Mouse (Mus musculus) ES-E14 (cell line): Measurements from ENCODE around the gene Nrbp1. TPM values are rescaled to one million over a fixed set of nuclear protein-coding genes. Genes with fewer than 3 reads are reported as not detected.
A peak's percentile ranks its signal among the peaks of the same experiment; 100 is the strongest.

ENCODE experiments used
- DNase-seq: peaks from one replicate; pipeline ENCODE4 v3.0.0-alpha.2; 2013; ENCODE audit warnings: low read depth, low spot score
- H3K27ac ChIP-seq: 2 replicates; pipeline ENCODE4 v1.5.1; 2012; ENCODE audit warnings: low read depth, mild to moderate bottlenecking, low read length, moderate library complexity, mixed read lengths; ENCODE audit not compliant: poor library complexity, insufficient read depth, severe bottlenecking
- H3K36me3 ChIP-seq: 2 replicates; pipeline ENCODE4 v1.6.1; 2012; ENCODE audit warnings: mild to moderate bottlenecking, low read length, moderate library complexity, mixed read lengths; ENCODE audit not compliant: control insufficient read depth, poor library complexity, insufficient read depth, severe bottlenecking
- H3K4me1 ChIP-seq, 2 experiments: fragments of 150-350 bp in 1 of 2; sonication (generic) in 1 of 2; 2 replicates each; pipeline ENCODE4 v1.6.1; 2012; ENCODE audit warnings: low read length in 2 of 2, mild to moderate bottlenecking in 1 of 2, mixed read lengths in 1 of 2; ENCODE audit not compliant: control insufficient read depth in 2 of 2, insufficient read depth in 2 of 2, poor library complexity in 1 of 2
- H3K4me3 ChIP-seq, 2 experiments: fragments of 150-350 bp in 1 of 2; sonication (generic) in 1 of 2; 2 replicates each; pipeline ENCODE4 v1.5.1; 2012; ENCODE audit warnings: low read length in 2 of 2, low read depth in 1 of 2, mild to moderate bottlenecking in 1 of 2, mixed read lengths in 1 of 2; ENCODE audit not compliant: insufficient read depth in 1 of 2, poor library complexity in 1 of 2, severe bottlenecking in 1 of 2
- H3K9ac ChIP-seq: 2 replicates; pipeline ENCODE4 v1.6.1; 2012; ENCODE audit warnings: low read depth, mild to moderate bottlenecking, low read length, mixed read lengths; ENCODE audit not compliant: poor library complexity, insufficient read depth, severe bottlenecking
- H3K9me3 ChIP-seq: fragments of 150-350 bp; sonication (generic); 2 replicates; pipeline ENCODE4 v1.6.1; 2012; ENCODE audit warnings: low read depth, mild to moderate bottlenecking, low read length; ENCODE audit not compliant: control insufficient read depth, insufficient read depth
- CHD2 ChIP-seq: IDR thresholded peaks from 2 replicates; pipeline ENCODE4 v1.6.1; 2014; ENCODE audit warnings: mild to moderate bottlenecking, low read depth, low read length, inconsistent platforms
- HCFC1 ChIP-seq: IDR thresholded peaks from 2 replicates; pipeline ENCODE4 v1.6.1; 2012; ENCODE audit warnings: low read length, inconsistent platforms, borderline replicate concordance; ENCODE audit not compliant: insufficient read depth
- MAFK ChIP-seq: IDR thresholded peaks from 2 replicates; pipeline ENCODE4 v1.6.1; 2014; ENCODE audit warnings: mild to moderate bottlenecking, low read depth, low read length, inconsistent platforms; ENCODE audit not compliant: insufficient read depth
- ZC3H11A ChIP-seq: IDR thresholded peaks from 2 replicates; pipeline ENCODE4 v1.6.1; 2012; ENCODE audit warnings: low read depth, mild to moderate bottlenecking, inconsistent platforms, low read length, borderline replicate concordance
- ZNF384 ChIP-seq: IDR thresholded peaks from 2 replicates; pipeline ENCODE4 v1.6.1; 2012; ENCODE audit warnings: low read depth, low read length, inconsistent platforms
- in situ Hi-C, 2 experiments: fragments of 600-800 bp; cut with MboI; formaldehyde crosslinking; loops; one replicate each; pipeline ENCODE4 v1.15.1; 2025; ENCODE audit warnings: low sequenced_read_pairs in 2 of 2, inconsistent platforms in 1 of 2; ENCODE audit not compliant: unreplicated experiment in 2 of 2
- total RNA-seq: library from RNA; depleted of rRNA; stranded (reverse); fragments of 300-350 nt; gene quantifications from 2 replicates; pipeline ENCODE4 v1.2.3, GENCODE M21; 2012

Nrbp1 gene
- total RNA-seq, 1 experiment: 53.1 TPM

DNA sequence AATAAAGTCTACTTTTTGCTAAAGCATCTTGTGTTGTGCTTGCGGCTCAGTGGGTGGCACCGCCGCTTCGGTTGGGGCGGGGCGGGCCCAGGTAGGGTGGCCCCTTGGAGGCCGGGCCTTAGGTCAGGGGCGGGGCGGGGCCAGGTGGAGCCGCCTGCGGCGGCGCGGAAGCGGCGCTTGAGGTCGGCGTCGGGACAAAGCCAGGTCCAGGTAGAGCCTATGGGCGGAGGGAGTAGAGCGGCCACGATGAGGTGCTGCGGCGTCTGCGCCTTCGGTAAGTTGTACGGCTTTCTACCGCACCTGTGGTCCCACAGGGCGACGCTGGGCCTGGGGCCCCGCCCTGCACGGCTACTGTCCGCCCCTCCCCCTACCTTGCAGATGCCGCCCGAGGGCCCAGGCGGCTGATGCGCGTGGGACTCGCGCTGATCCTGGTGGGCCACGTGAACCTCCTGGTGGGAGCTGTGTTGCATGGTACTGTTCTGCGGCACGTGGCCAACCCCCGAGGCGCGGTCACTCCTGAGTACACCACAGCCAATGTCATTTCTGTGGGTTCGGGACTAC lies 11.0 kb downstream of the Nrbp1 start, which contains the start of gene Krtcap3:
Krtcap3 (plus strand) TSS at position 151 of the 561 bp plus-strand sequence.
- H3K27ac ChIP-seq: peak within 1 kb of the TSS; percentile 28; the same call in 1 of the 2 replicates
- H3K4me1 ChIP-seq: peaks cover 3 to 30% of the 10 kb centered on the region in 2 experiments; a peak in 3 of 4 replicates
- peak within 1 kb of the TSS; percentile 69 to 75 for H3K4me3 ChIP-seq
- peak within 1 kb of the TSS; percentile 53 for H3K9ac ChIP-seq
- in situ Hi-C loops: no loop called here
- H3K36me3 ChIP-seq: peaks cover 14% of the 10 kb centered on the region; the same call in 1 of the 2 replicates
- peak; percentile 54 for DNase-seq
- H3K9me3 ChIP-seq: no peaks in the 10 kb centered on the region
- TF ChIP-seq HCFC1: no peak
- TF ChIP-seq ZC3H11A: no peak
- TF ChIP-seq CHD2: no peak
- TF ChIP-seq ZNF384: no peak
- no peak for TF ChIP-seq MAFK

DNA sequence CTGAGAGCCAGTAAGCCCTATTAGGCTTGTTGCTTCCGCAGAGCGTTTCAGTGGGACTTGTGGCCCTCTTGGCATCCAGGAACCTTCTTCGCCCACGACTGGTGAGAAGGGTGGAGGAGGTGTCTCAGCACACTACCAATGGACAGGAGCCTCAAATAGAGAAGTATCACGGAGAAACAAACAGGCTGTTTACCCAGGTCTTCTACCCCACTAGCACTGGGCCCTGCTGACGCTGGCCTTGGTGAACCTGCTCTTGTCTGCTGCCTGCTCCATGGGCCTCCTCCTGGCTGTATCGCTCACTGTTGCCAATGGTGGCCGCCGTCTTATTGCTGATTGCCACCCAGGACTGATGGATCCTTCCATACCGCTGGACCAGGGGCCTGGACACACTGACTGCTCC lies 11.5 kb downstream of the Nrbp1 start:
- Histone ChIP-seq H3K4me3 (peak overlapping the region; percentile 69 to 75), H3K9ac (peak overlapping the region; percentile 53), H3K36me3 (peaks cover 14% of the 10 kb centered on the region; the same call in 1 of the 2 replicates), H3K9me3 (no peaks in the 10 kb centered on the region), H3K27ac (no peak overlapping the region; the same call in 1 of the 2 replicates), H3K4me1 (peaks cover 3 to 30% of the 10 kb centered on the region in 2 experiments; a peak in 3 of 4 replicates)
- TF ChIP-seq CHD2 (no peak), ZNF384 (no peak), MAFK (no peak), ZC3H11A (no peak), HCFC1 (no peak)
- no peak for DNase-seq
- in situ Hi-C loops: no loop called here

DNA sequence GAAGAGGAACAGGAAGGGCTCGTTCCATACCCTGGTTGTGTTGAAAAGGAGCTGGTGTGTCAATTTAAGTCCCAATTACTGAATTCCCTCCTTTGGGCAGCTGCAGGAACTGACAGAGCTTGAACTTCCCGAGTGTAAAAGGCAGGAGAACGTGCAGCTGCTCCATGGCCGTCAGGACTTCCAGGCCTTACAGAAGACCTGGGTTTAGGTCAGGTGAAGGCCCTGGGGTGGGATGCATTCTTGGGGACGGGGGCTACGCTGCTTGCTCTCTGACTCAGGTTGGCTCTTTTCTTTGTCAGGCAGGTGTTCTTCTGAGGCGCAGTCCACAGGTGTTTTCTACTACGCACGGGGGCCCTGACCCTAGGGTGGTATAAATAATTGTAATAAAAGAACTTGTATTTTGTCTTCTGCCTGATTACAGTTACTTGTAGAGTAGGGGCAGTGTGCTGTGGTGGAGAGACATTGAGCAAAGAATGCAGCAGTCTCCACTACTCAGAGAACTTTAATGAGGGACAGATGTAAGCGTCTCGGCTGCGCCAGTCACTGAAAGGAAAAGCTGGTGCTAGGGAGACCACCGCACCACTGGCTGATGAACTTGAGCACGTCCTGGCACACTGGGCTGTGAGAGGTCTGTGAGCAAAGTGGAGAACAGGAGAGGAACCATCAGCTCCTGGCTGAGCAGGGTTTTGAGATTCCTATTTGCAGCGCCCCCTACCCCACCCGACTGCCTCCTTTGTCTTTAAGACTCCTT lies 12.3 kb downstream of the Nrbp1 start:
- H3K36me3 ChIP-seq: peaks cover 20% of the 10 kb centered on the region
- no peak overlapping the region for H3K27ac ChIP-seq
- H3K4me3 ChIP-seq: no peak overlapping the region
- H3K9ac ChIP-seq: no peak overlapping the region
- TF ChIP-seq HCFC1 (no peak), ZC3H11A (no peak), MAFK (no peak), ZNF384 (no peak), CHD2 (no peak)
- in situ Hi-C loops: no loop called here
- no peaks in the 10 kb centered on the region for H3K9me3 ChIP-seq
- peaks cover 3 to 30% of the 10 kb centered on the region in 2 experiments; a peak in 3 of 4 replicates for H3K4me1 ChIP-seq
- no peak for DNase-seq

DNA sequence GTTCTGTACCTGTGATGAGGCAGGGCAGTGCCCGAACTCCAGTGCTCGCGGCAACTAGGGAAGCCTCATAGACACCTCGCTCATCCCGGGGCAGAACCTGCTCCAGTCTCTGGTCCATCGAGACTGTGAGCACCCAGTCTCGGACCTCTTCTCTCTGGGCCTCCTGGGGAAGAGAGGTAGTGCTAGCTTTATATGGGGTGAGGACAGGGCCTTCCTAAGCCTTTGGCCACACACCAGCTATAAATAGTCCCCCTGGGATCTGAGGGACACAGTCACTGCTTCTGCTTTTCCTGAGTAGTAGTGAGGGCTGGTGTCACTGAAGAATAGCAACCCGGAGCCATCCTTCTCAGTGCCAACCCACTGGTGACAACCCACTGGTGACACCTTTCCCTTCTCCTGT lies 13.1 kb downstream of the Nrbp1 start:
- no peaks in the 10 kb centered on the region for H3K9me3 ChIP-seq
- in situ Hi-C loops: no loop called here
- H3K4me3 ChIP-seq: no peak overlapping the region
- no peak overlapping the region for H3K9ac ChIP-seq
- H3K4me1 ChIP-seq: peaks cover 3 to 30% of the 10 kb centered on the region in 2 experiments; a peak in 3 of 4 replicates
- TF ChIP-seq CHD2 (no peak), MAFK (no peak), HCFC1 (no peak), ZNF384 (no peak), ZC3H11A (no peak)
- DNase-seq: no peak
- peaks cover 20% of the 10 kb centered on the region for H3K36me3 ChIP-seq
- no peak overlapping the region for H3K27ac ChIP-seq
